ENCODE assay signal across 21 mouse cellular contexts in the genomic region with DNA sequence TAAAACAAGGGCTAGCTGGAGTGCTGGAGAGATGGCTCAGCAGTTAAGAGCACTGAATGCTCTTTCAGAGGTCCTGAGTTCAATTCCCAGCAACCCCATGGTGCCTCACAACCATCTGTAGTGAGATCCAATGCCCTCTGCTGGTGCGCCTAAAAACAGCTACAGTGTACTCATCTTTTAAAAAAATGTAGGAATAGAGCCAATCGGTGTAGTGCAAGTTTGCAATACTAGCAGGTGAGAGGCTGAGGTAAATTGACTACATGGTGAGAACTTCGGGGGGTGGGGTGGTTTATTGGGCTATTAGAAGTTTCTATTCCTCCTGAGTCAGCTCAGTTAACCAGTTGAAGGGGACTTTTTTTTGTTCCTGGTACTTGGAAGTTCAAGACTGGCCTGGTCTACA. TPM values are rescaled to one million over a fixed set of nuclear protein-coding genes. Genes with fewer than 3 reads are reported as not detected.
"Had no signal": no experiment of that assay in that cellular context is flagged by ENCODE, and none has a peak within 500 bp of the region (broad histone marks: within the 10 kb centered on the region; RNA-seq: fewer than 3 reads in every experiment).

No protein-coding gene starts in this region.

- DNase-seq: liver, postnatal 0 days; lung, adult 2 months; lung, postnatal 10 days; lung, postnatal 36 days; right cerebral cortex, postnatal 25 days; right cerebral cortex, postnatal 4 days; spleen, adult 18-20 months; thymus, adult 18-20 months; thymus, postnatal 14 days; thymus, postnatal 36 days had no signal

- H3K4me3 ChIP-seq: megakaryocyte, embryonic 14.5 days; midbrain, embryonic 13.5 days; midbrain, embryonic 15.5 days; neural tube, embryonic 12.5 days had no signal

- H3K9me3 ChIP-seq: midbrain, embryonic 13.5 days; midbrain, embryonic 15.5 days; neural tube, embryonic 12.5 days had no signal

- H3K27ac ChIP-seq: macrophage; midbrain, embryonic 13.5 days; midbrain, embryonic 15.5 days; neural tube, embryonic 12.5 days had no signal

- H3K4me2 ChIP-seq: midbrain, embryonic 11.5 days; midbrain, embryonic 13.5 days; midbrain, embryonic 15.5 days; neural tube, embryonic 12.5 days had no signal

- H3K27me3 ChIP-seq: midbrain, embryonic 13.5 days; midbrain, embryonic 15.5 days; neural tube, embryonic 12.5 days had no signal

- H3K9ac ChIP-seq: liver, postnatal 0 days; midbrain, embryonic 13.5 days; midbrain, embryonic 15.5 days; neural tube, embryonic 12.5 days had no signal

- H3K36me3 ChIP-seq: midbrain, embryonic 13.5 days; midbrain, embryonic 15.5 days; neural tube, embryonic 12.5 days had no signal

- ATAC-seq: liver, postnatal 0 days; midbrain, embryonic 13.5 days; midbrain, embryonic 15.5 days had no signal

RNA-seq across cellular contexts. Expression of a gene that starts 7.3 kb away (rescaled TPM):
- total RNA-seq: monocyte, adult 5-6 weeks; neutrophil, adult 5-6 weeks had no signal
- polyA plus RNA-seq: macrophage had no signal

RNA-seq across cellular contexts. Expression of a gene that starts 21.2 kb away (rescaled TPM):
- total RNA-seq: megakaryocyte progenitor cell, adult 5-6 weeks; monocyte, adult 5-6 weeks; neutrophil, adult 5-6 weeks had no signal
- polyA plus RNA-seq: liver, postnatal 0 days; lung, adult 2 months; macrophage; small intestine, adult 2 months; stomach, embryonic 16.5 days had no signal
